Mouse (Mus musculus) ovary, adult 18-20 months (tissue): ENCODE measurements around the gene Gm7995.
"Not testable (repeated sequence)": the region's sequence is repeated elsewhere in the genome, so short reads cannot be mapped to it uniquely, and the experiment has no call there.

Source experiments
- DNase-seq: peaks from one replicate; pipeline ENCODE4 v3.0.0; 2022; ENCODE audit warnings: low spot score, mixed read lengths

The Gm7995 gene

GRCm38 (mm10) chr14:42309910-42310309 lies at the start of gene Gm7995:
Gm7995 (plus strand) TSS chr14:42310210.
- DNase-seq = not testable (repeated sequence)

GRCm38 (mm10) chr14:42297258-42297657 lies 12.8 kb upstream of the Gm7995 start, which contains the start of gene Gm9611:
Gm9611 (minus strand) TSS chr14:42297358.
- not testable (repeated sequence) for DNase-seq
